Mouse (Mus musculus): ENCODE measurements around the gene Mdp1. TPM values are rescaled to one million over a fixed set of nuclear protein-coding genes. Genes with fewer than 3 reads are reported as not detected.

Gene Mdp1
- polyA plus RNA-seq, 1 experiment from 2014 or later, result 18.5 TPM

- ATAC-seq (ENCODE audit: insufficient read depth), result no peak; the same call in 1 of the 2 replicates
- Histone ChIP-seq H3K4me3 (replicated peaks) (peak overlapping the region; percentile 96), H3K4me1 (replicated peaks) (peaks cover 62% of the 10 kb centered on the region), H3K36me3 (replicated peaks) (peaks cover 57% of the 10 kb centered on the region), H3K9ac (peak overlapping the region; percentile 97), H3K9me3 (replicated peaks) (no peaks in the 10 kb centered on the region), H3K4me2 (peak overlapping the region; percentile 90), H3K27me3 (no peaks in the 10 kb centered on the region), H3K27ac (replicated peaks) (peak overlapping the region; percentile 91)
- 19% methylated on average over 8 of the region's 8 CpGs for WGBS (ENCODE audit: insufficient replicate concordance)
Measured at GRCm38 (mm10) chr14:55642679-55643059, 17.6 kb downstream of the Mdp1 start.

- Histone ChIP-seq H3K36me3 (replicated peaks) (peaks cover 62% of the 10 kb centered on the region), H3K27ac (replicated peaks) (no peak overlapping the region), H3K9me3 (replicated peaks) (no peaks in the 10 kb centered on the region), H3K27me3 (no peaks in the 10 kb centered on the region), H3K4me1 (replicated peaks) (peaks cover 54% of the 10 kb centered on the region), H3K9ac (no peak overlapping the region), H3K4me2 (peak overlapping the region; percentile 90; the same call in 1 of the 2 replicates), H3K4me3 (replicated peaks) (peak overlapping the region; percentile 96; the same call in 1 of the 2 replicates)
- ATAC-seq (ENCODE audit: insufficient read depth), result no peak
- WGBS (ENCODE audit: insufficient replicate concordance), result 84% methylated on average over 13 of the region's 13 CpGs
Measured at GRCm38 (mm10) chr14:55641291-55641690, 19.0 kb downstream of the Mdp1 start.

- H3K4me3 ChIP-seq (replicated peaks), result no peak overlapping the region
- peaks cover 55% of the 10 kb centered on the region for H3K4me1 ChIP-seq (replicated peaks)
- no peak overlapping the region for H3K27ac ChIP-seq (replicated peaks)
- 90% methylated on average over 14 of the region's 14 CpGs for WGBS (ENCODE audit: insufficient replicate concordance)
- peaks cover 60% of the 10 kb centered on the region for H3K36me3 ChIP-seq (replicated peaks)
- ATAC-seq (ENCODE audit: insufficient read depth), result no peak
- H3K9me3 ChIP-seq (replicated peaks), result no peaks in the 10 kb centered on the region
- H3K27me3 ChIP-seq, result no peaks in the 10 kb centered on the region
- H3K4me2 ChIP-seq, result no peak overlapping the region
- H3K9ac ChIP-seq, result no peak overlapping the region
Measured at GRCm38 (mm10) chr14:55640816-55641215, 19.5 kb downstream of the Mdp1 start.

GRCm38 (mm10) chr14:55637795-55638194 lies 22.5 kb downstream of the Mdp1 start, which contains the start of gene Gm49378:
Gm49378 (minus strand) TSS chr14:55637895.
- Histone ChIP-seq H3K4me2 (no peak within 1 kb of the TSS), H3K27ac (replicated peaks) (no peak within 1 kb of the TSS), H3K4me3 (replicated peaks) (no peak within 1 kb of the TSS), H3K36me3 (replicated peaks) (peaks cover 75% of the 10 kb centered on the region), H3K9ac (no peak within 1 kb of the TSS), H3K4me1 (replicated peaks) (peaks cover 50% of the 10 kb centered on the region), H3K9me3 (replicated peaks) (no peaks in the 10 kb centered on the region), H3K27me3 (no peaks in the 10 kb centered on the region)
- 89% methylated on average over 9 of the region's 9 CpGs for WGBS (ENCODE audit: insufficient replicate concordance)
- ATAC-seq (ENCODE audit: insufficient read depth), result no peak

GRCm38 (mm10) chr14:55635523-55636007 lies 24.7 kb downstream of the Mdp1 start, which contains the start of gene Ipo4:
Ipo4 (minus strand) TSS chr14:55635957.
- H3K9me3 ChIP-seq (replicated peaks), result no peaks in the 10 kb centered on the region
- peaks cover 30% of the 10 kb centered on the region for H3K4me1 ChIP-seq (replicated peaks)
- H3K9ac ChIP-seq, result peak within 1 kb of the TSS; percentile 58
- H3K4me3 ChIP-seq (replicated peaks), result peak within 1 kb of the TSS; percentile 67
- peaks cover 84% of the 10 kb centered on the region for H3K36me3 ChIP-seq (replicated peaks)
- H3K27ac ChIP-seq (replicated peaks), result peak within 1 kb of the TSS; percentile 65
- H3K4me2 ChIP-seq, result peak within 1 kb of the TSS; percentile 97
- ATAC-seq (ENCODE audit: insufficient read depth), result peak; percentile 78
- no peaks in the 10 kb centered on the region for H3K27me3 ChIP-seq
- under 1% methylated on average over 33 of the region's 33 CpGs for WGBS (ENCODE audit: insufficient replicate concordance)

- Histone ChIP-seq H3K4me1 (replicated peaks) (peaks cover 26% of the 10 kb centered on the region), H3K9ac (peak overlapping the region; percentile 58), H3K4me3 (replicated peaks) (peak overlapping the region; percentile 67), H3K9me3 (replicated peaks) (no peaks in the 10 kb centered on the region), H3K27ac (replicated peaks) (peak overlapping the region; percentile 65; the same call in 1 of the 2 replicates), H3K27me3 (no peaks in the 10 kb centered on the region), H3K4me2 (peak overlapping the region; percentile 97), H3K36me3 (replicated peaks) (peaks cover 84% of the 10 kb centered on the region)
- WGBS (ENCODE audit: insufficient replicate concordance), result 4% methylated on average over 23 of the region's 23 CpGs
- ATAC-seq (ENCODE audit: insufficient read depth), result peak; percentile 38
Measured at GRCm38 (mm10) chr14:55634874-55635522, 25.3 kb downstream of the Mdp1 start.

- Histone ChIP-seq H3K4me2 (no peak overlapping the region), H3K4me1 (replicated peaks) (peaks cover 21% of the 10 kb centered on the region), H3K27ac (replicated peaks) (no peak overlapping the region), H3K9ac (no peak overlapping the region), H3K36me3 (replicated peaks) (peaks cover 100% of the 10 kb centered on the region), H3K9me3 (replicated peaks) (no peaks in the 10 kb centered on the region), H3K4me3 (replicated peaks) (no peak overlapping the region), H3K27me3 (no peaks in the 10 kb centered on the region)
- no peak for ATAC-seq (ENCODE audit: insufficient read depth)
- 34% methylated on average over 5 of the region's 5 CpGs for WGBS (ENCODE audit: insufficient replicate concordance)
Measured at GRCm38 (mm10) chr14:55629312-55629711, 31.0 kb downstream of the Mdp1 start.

GRCm38 (mm10) chr14:55628077-55628827 lies 32.1 kb downstream of the Mdp1 start:
- ATAC-seq (ENCODE audit: insufficient read depth), result peak; percentile 52
- no peaks in the 10 kb centered on the region for H3K27me3 ChIP-seq

GRCm38 (mm10) chr14:55618486-55619195 lies 41.7 kb downstream of the Mdp1 start:
- H3K9ac ChIP-seq, result peak overlapping the region; percentile 39; the same call in 1 of the 2 replicates
- peaks cover 62% of the 10 kb centered on the region for H3K4me1 ChIP-seq (replicated peaks)

More at GRCm38 (mm10) chr14:55628077-55628827, 32.1 kb downstream of the Mdp1 start:
- Histone ChIP-seq H3K27ac (replicated peaks) (no peak overlapping the region), H3K4me2 (no peak overlapping the region), H3K4me1 (replicated peaks) (peaks cover 21% of the 10 kb centered on the region), H3K9me3 (replicated peaks) (no peaks in the 10 kb centered on the region), H3K9ac (no peak overlapping the region), H3K4me3 (replicated peaks) (no peak overlapping the region), H3K36me3 (replicated peaks) (peaks cover 89% of the 10 kb centered on the region)
- WGBS (ENCODE audit: insufficient replicate concordance), result 77% methylated on average over 27 of the region's 27 CpGs

GRCm38 (mm10) chr14:55617822-55618221 lies 42.5 kb downstream of the Mdp1 start, which contains the start of gene Rec8:
Rec8 (plus strand) TSS chr14:55618037.
- WGBS (ENCODE audit: insufficient replicate concordance), result 30% methylated on average over 21 of the region's 21 CpGs
- Histone ChIP-seq H3K4me2 (peak within 1 kb of the TSS; percentile 77), H3K27me3 (no peaks in the 10 kb centered on the region), H3K36me3 (replicated peaks) (no peaks in the 10 kb centered on the region), H3K9me3 (replicated peaks) (no peaks in the 10 kb centered on the region), H3K9ac (peak within 1 kb of the TSS; percentile 39; the same call in 1 of the 2 replicates), H3K4me1 (replicated peaks) (peaks cover 67% of the 10 kb centered on the region), H3K4me3 (replicated peaks) (peak within 1 kb of the TSS; percentile 43), H3K27ac (replicated peaks) (peak within 1 kb of the TSS; percentile 55)
- ATAC-seq (ENCODE audit: insufficient read depth), result peak; percentile 68

More at GRCm38 (mm10) chr14:55618486-55619195, 41.7 kb downstream of the Mdp1 start:
- Histone ChIP-seq H3K9me3 (replicated peaks) (no peaks in the 10 kb centered on the region), H3K27ac (replicated peaks) (peak overlapping the region; percentile 48; the same call in 1 of the 2 replicates), H3K4me3 (replicated peaks) (peak overlapping the region; percentile 43), H3K27me3 (no peaks in the 10 kb centered on the region), H3K36me3 (replicated peaks) (no peaks in the 10 kb centered on the region), H3K4me2 (peak overlapping the region; percentile 77)
- ATAC-seq (ENCODE audit: insufficient read depth), result peak; percentile 38
- WGBS (ENCODE audit: insufficient replicate concordance), result 20% methylated on average over 22 of the region's 22 CpGs

Measured in liver, embryonic 15.5 days (tissue).